Mouse (Mus musculus): ENCODE data around the gene Senp6. TPM values are rescaled to one million over a fixed set of nuclear protein-coding genes. Genes with fewer than 3 reads are reported as not detected.
"Not testable (repeated sequence)": the region's sequence is repeated elsewhere in the genome, so short reads cannot be mapped to it uniquely, and the experiment has no call there.

The Senp6 gene
- total RNA-seq (2021), result 10 to 100 TPM; 64.3 to 65.3 TPM

DNA sequence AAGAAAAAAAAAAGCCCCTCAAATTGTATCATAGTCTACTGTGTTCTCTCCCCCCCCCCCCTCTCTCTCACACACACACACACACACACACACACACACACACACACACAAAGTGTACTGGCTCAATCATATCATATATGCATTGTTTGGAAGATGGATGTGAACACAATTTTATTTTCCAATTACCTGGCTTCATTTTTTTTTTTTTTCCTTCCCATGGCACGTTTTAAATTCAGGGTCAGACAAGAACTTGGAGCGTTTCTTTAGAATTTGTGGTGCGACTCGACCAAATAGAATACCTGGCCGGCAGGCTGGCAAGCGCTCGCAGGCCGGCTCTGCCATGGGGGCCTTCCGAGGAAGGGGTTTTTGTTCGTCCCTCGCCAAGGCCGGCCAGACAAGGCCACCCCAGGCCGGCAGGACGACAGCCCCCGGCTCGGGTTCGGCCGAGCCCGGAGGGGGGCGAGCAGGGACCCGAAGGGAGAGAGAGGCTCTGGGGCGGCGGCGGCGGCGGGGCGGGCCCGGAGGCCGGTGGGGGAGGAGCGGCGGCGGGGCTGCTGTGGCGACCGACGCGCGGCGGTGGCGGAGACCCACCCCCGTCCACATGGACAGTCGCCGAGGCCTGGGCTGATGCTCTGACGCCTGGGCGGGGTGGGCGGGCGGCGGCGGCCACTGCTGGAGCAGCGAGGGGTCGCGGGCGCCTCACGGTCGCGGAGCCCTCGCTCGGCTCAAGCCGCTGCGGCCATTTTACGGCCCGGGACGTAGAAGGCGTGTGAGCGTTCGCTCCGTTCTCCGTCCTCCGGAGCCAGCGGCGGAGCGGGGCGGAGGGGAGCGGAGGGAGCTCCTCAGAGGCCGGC is at the start of gene Senp6:
Gene Senp6, plus strand, starts transcription at position 537 of the 854 bp plus-strand sequence.
- intact Hi-C loops (cut with DNase I), result loop anchor here (5.0 kb wide), 1 partner anchor 96 kb away; no protein-coding TSS in a partner anchor

DNA sequence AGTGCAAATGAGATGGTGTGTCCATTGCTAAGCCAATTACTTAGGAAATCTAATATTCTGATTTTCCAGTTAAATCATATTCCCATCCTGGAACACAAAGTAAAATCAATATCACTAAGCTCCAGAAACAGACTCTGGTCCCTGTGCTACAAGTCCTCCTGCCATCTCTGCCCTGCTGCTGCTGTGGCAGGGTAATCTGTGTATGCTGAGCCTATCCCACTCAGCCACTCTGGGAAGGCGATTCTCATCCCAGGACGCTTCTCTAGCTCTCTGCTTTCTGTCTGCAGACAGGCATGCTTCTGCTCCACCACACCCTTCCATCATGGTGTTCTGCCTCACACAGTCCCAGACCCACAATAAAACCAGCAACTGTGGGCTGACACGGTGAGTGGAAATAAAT is 46.3 kb upstream of the Senp6 start:
- no peak for DNase-seq (ENCODE audit: low spot score)
- intact Hi-C loops (cut with DNase I), result no loop called here

More for the DNA sequence above, at the start of gene Senp6:
- peak; percentile 56 for DNase-seq (ENCODE audit: low spot score)

DNA sequence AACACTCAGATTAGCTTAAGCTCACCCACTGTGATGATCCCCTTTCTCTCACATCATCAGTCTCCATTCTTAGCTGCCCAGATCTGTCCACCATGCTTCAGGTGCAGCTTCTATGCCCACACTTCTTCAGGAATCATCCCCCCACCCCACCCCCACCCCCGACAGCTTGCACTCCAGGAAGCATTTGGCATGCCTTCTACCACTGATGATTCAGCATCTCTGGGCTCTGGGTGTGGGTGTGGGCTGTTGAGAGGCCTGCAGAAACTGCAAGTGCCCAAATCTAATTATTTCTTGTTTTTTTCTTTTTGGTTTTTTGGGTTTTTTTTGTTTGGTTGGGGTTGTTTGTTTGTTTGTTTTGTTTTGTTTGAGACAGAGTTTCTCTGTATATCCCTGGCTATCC is 45.1 kb upstream of the Senp6 start:
- DNase-seq (ENCODE audit: low spot score), result no peak
- intact Hi-C loops (cut with DNase I), result no loop called here

DNA sequence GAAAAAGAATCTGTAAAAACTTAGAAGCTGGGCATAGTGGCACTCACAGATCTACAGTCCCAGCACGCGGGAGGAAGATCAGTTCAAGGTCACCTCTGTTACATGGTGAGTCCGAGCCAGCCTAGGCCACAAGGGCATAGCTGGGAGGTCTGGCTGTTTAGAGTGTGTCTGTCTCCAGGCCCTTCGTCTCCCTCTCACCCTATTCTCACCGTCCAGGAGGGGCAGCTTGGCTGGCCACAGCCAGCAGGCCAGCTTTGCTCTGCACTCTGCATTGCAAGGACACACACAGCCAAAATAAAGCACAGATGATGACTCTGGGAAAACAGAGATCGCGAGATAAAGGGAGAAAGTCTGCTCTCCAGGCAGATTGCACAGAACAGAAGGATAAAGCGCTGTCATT is 43.9 kb upstream of the Senp6 start:
- no peak for DNase-seq (ENCODE audit: low spot score)
- intact Hi-C loops (cut with DNase I), result no loop called here

DNA sequence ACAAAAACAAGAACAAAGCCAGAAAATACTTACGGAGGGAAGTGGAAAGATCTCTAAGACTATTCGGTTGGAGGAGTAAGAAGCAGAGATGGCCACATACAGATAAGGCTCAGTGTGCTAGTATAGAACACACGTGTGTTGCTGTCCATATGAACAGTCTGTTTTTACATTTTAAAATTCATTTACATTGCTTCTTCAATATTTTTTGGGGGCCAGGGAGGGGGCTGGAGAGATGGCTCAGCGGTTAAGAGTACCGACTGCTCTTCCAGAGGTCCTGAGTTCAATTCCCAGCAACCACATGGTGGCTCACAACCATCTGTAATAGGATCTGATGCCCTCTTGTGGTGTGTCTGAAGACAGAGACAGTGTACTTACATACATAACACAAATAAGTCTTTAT is 41.4 kb upstream of the Senp6 start:
- intact Hi-C loops (cut with DNase I); DNase-seq (ENCODE audit: low spot score): not testable (repeated sequence)

DNA sequence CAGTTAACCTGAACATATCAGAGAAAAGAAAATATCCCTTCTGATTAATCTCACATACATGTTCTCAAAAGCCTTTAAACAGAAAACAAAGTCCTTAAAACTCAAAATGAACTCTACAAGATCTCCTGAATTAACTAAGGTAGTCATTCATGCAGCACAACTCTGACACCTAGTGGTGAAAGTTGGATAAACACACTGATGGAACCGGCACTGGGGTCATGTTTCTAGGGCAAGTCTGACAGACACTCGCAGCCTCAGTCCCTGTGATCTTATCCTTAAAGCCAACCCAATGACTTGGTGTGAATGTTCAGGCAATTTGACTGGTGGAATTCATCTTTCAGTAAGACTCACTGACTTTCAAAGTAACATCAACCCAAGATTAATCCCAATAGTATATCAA is 40.7 kb upstream of the Senp6 start:
- DNase-seq (ENCODE audit: low spot score), result peak; percentile 10
- intact Hi-C loops (cut with DNase I), result no loop called here

DNA sequence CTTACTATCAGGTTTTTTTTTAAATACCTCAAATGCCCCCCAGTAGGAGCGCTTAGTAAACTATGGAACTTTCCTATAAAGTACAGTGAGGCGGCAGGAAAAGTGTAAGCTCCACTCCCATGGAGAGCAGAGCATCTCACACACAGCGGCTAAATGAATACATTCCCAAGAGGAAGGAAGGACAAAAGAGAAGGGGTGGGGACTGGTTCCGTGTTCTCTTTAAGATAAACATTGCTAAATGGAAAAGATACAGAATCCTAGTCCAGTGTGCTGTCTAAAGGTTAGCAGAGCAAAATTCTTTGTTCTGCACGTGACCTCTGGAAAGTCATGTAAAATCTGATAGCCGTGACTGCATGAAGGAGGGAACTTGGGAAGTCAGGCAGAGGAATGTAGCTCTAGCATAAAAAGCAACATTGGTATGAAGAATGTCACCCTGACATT is 40.1 kb upstream of the Senp6 start:
- no peak for DNase-seq (ENCODE audit: low spot score)
- intact Hi-C loops (cut with DNase I), result no loop called here

DNA sequence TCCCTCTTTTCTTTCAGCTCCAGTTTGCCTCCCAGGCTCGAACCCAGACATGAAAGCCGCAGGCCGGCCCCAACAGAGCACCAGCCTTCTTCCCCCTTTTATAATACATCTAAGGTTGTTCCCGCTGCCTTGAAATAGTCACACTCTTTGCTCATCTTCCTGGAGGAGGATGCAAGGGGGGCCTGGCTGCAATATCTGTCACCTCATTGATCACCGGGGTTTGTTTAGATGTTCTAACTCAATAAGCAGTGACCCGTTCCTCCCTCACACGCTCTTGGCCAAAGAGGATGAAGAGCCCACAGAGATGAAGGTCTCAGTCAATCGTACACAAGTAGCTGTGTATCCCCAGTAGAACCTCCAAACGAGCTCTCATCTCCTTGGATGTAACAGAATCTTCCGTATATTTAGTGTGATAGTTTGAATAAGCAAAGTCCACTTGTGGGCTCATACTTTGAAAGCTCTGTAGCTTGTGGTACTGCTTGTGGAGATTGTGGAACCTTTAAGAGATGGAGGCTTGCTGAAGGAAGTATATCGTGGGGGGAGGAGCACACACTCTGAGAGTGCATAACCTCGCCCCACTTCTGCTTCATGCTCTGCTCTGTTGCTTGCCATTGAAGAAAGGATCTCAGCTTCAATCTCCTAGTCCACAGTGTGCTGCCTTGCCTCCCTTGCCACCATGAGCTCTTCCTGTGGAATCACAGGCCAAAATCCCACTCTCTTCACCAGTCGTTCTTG is 29.3 kb upstream of the Senp6 start:
- DNase-seq (ENCODE audit: low spot score), result no peak
- intact Hi-C loops (cut with DNase I), result no loop called here

DNA sequence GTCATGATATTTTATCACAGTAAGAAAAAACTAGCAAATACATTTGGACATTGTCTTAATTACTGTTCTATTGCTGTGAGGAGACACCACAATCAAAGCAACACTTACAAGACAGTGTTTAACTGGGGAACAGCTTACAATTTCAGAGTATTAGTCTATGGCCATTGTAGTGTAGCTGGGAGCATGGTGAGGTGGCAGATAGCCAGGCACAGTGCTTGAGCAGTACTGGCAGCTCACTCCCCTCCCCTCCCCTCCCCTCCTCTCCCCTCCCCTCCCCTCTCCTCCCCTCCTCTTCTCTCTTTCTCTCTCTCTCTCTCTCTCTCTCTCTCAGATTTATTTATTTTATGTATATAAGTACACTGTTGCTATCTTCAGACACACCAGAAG is 28.7 kb upstream of the Senp6 start:
- intact Hi-C loops (cut with DNase I), result no loop called here
- no peak for DNase-seq (ENCODE audit: low spot score)

DNA sequence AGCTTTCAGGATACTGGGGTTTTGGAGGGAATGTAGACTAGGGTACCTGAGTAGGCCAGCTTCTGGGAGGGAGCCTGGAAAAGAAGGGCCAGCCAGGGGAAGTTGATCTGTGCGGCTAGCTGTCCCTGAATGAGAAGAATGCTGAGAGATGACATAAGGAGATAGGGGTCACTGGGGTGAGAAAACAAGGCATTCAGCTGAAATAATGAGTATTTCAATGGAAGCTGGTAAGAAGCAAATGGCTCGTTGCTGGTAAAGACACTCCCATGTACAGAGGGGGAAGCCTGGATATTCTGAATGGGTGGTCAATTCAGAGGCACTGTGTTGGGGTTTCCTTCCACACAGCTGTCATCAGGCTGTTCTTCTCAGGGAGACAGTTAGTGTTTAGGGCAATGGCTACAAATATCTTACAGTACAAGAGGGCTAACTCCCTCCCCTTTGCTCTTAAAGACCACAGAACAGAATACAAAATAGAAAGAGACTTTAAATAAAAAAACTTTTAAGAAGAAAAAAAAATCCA is 27.3 kb upstream of the Senp6 start:
- intact Hi-C loops (cut with DNase I), result no loop called here
- no peak for DNase-seq (ENCODE audit: low spot score)

DNA sequence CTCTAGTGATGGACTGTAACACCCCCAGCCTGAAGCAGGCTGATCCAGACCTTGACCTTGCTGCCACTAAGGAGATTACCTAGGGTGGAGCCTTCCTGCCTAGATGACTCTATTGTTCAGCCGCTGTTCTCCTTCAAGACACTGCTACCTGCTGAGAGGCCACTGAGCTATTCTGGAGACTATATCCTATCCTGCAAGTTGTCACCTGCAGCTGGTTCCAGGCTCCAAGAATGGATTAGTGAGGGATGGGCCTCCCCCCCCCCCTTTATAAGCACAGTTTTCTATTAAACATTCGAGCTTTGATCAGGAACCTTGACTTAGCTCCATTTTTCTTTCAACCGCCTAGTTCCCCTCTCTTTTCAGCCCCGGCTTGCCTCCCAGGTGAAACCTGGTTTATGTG is 22.4 kb upstream of the Senp6 start:
- intact Hi-C loops (cut with DNase I); DNase-seq (ENCODE audit: low spot score): not testable (repeated sequence)

DNA sequence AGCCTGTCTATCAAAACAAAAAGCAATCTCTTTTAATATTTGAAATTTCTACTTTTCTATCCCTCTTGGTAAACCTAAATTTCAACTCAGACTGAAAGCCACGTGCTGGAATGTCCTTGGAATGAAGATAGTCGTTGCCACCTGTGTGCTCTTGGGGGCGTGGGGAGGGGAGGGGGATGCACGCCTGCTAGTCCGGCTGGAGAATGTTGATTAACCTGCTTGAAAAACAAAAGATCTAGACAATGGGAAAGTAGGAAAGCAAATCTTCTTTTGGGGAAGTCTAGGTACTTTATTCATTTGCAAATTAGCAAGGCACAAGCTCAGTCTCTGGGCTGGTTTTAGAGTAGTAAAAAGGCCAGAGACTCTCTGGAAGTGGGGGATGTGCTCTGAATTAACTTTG is 17.4 kb upstream of the Senp6 start:
- DNase-seq (ENCODE audit: low spot score); intact Hi-C loops (cut with DNase I): not testable (repeated sequence)

DNA sequence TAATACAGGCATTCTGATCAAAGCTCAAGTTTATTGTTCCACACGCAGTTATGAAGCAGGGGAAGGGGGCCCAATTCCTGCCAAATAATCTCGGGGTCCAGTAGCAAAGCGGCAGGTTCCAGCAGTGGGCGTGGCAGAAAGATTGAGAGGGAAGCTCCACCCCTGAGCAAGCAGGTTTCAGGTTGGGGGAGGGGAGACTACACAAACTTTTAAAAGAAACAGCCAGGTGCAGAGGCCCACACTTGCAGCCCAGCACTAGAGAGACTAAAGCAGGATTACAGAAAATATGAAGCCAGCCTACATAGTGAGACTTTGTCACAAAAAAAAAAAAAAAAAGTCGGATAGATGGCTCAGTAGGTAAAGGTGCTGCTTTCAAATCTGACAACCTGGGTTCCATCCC is 13.8 kb upstream of the Senp6 start:
- intact Hi-C loops (cut with DNase I), result no loop called here
- no peak for DNase-seq (ENCODE audit: low spot score)

DNA sequence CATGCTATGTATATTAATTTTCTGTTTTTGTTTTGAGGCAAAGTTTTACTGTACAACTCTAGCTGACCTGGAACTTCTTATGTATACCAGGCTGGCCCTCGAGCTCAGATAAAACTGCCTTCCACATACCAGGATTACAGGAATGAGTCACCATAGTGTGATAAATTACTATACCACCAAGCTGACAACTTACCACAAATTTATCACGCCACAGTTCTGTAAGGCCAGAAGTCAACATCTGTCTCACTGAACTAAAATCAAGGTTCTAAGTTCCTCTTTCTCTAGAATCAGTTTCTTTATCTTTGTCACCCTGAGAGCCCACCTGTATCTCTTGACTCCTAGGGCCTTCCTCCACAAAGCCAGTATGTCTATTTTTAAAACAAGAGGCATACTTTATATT is 9.0 kb upstream of the Senp6 start:
- intact Hi-C loops (cut with DNase I), result no loop called here
- no peak for DNase-seq (ENCODE audit: low spot score)

DNA sequence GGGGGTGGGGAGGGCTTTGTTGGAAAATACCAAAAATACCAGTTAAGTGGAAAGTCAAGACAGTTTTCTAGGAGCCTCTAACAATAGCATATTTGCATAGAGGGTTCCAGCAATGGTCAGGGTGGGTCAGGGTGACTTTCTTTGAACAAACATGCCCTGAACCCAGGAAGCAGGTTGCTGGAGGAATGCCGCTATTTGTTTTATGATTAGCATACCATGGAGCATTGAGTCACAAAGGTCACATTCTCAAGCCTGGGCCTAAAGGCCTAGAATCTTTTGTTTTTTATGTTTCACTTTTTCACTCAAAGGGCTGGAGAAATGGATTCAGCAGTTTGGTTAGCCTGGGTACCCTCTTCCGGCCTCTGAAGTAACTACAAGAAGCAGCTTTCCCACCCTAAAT is 1.2 kb upstream of the Senp6 start:
- intact Hi-C loops (cut with DNase I), result loop anchor here (5.0 kb wide), 1 partner anchor 97 kb away; no protein-coding TSS in a partner anchor
- DNase-seq (ENCODE audit: low spot score), result not testable (repeated sequence)

DNA sequence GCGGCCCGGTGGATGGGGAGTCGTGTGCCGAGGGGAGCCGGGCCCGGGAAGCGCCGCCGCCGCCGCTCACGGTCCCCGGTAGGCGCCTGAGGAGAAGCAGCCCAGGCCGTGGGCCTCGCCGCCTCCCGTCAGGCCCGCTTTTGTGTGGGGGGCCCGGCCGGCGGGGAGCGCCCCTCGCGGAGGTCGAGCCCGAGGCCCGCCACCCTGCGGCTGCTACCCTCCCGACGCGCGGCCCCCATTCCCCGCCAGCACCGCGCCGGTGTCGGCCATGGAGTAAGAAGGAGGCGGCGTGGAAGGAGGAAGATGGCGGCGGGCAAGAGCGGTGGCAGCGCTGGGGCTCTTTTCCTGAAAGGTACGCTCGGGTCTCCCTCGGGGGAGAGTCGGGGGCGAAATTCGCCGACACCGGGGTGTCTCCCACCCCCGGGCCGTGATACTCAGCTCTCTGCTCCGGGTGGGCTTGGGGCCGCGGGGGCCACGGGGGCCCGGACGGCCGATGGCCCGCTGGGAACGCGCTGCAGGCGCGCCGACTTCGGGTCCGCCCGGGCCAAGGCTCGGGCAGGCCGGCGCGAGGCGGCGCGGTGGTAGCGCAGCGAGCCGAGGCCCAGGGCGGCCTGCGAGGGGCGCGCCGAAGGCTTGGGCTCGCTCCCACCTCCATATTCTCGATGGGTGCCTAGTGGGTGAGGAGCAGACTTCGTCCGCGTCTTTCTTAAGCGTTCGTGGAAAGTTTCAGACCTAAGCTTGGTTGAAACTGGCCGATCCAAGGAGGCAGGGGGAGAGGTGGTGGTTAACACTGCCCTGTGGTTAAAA is 721 bp downstream of the Senp6 start:
- intact Hi-C loops (cut with DNase I), result loop anchor here (5.0 kb wide), 1 partner anchor 95 kb away; no protein-coding TSS in a partner anchor
- peak; percentile 42 for DNase-seq (ENCODE audit: low spot score)

DNA sequence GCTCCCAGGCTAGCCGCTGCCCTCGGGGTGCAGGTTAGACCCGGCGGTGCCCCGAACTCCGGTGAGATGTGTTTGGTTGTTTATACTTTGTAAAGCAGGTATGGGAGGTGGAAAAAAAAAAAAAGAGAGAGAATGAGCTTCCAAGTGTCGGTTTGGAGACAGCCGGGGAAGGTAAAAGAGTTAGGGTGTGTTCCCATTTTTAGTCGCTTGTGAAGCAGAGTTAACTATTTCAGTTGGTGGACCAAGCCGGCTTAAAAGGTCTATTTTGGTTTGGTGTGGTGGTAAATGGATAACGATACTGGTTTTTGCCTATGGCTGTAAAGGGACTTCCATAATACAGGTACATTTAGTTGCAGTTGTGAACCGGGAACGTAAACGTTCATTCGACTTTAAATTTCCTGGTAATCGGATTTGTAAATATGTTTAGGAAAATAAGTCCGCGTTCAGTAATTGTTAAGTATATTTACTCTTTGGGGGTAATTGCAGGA is 1.4 kb downstream of the Senp6 start:
- no peak for DNase-seq (ENCODE audit: low spot score)
- intact Hi-C loops (cut with DNase I), result loop anchor here (5.0 kb wide), 1 partner anchor 94 kb away; no protein-coding TSS in a partner anchor

DNA sequence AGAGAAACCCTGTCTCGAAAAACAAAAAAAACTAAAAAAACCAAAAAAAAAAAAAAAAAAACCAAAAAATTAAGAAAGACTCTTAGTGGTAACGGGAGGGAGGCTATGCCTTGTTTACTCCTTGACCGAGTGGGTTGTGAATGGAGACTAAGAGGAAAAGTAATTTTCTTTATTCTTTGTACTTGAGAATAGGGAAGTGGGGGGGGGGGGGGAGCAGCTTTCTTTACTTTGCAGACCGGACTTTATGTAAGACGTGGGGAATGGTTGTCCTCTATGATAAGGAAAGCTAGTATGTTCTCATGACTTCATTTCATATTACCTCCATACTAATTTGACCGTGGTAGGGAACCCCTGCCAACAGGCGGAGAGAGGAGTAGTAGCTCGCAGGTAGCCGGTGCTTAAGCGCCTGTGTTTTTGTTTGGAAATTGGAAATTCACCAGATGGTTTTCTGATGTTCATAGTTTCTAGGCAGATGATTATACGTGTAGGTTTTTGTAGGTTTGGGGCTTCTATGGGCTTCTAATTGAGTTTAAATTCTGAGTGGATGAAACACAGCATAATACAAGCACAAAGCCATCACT is 2.1 kb downstream of the Senp6 start:
- DNase-seq (ENCODE audit: low spot score), result no peak
- intact Hi-C loops (cut with DNase I), result loop anchor here (5.0 kb wide), 1 partner anchor 93 kb away; no protein-coding TSS in a partner anchor

DNA sequence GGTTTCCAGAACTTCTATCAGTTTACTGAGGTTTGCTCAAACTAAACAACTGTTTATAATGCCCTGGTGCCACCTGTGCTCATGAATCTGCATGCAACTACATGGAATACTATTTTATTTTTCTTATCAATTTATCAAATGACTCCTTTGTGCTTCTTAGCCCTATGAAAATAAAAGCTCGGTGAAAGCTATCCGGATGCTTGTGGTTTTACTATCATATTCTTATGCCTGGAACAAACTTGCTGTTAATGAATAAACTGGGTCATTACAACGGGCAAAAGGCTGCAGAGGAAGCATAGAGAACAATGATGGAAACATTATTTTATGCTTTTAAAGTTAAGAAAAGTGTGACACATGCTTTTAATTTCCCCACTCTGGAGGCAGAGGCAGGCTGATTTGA is 3.3 kb downstream of the Senp6 start:
- intact Hi-C loops (cut with DNase I), result no loop called here

More for the DNA sequence above, 3.3 kb downstream of the Senp6 start:
- no peak for DNase-seq (ENCODE audit: low spot score)
